Mouse (Mus musculus) limb, embryonic 14.5 days (tissue): ENCODE measurements at regions not wholly inside any gene's neighbourhood (a gene's known extent, or its start where the extent isn't known, plus 50 kb on each side); places are given as distances from the start of the nearest gene placed in this dataset.

Experiments
- ATAC-seq: fragments of 200-750 bp; cut with Nextera tagmentation; 2 replicates; pipeline ENCODE4 v1.8.0; 2017; ENCODE audit warnings: low read depth, moderate number of reproducible peaks, moderate TSS enrichment; ENCODE audit not compliant: low FRiP score
- DNase-seq: peaks from one replicate; pipeline ENCODE4 v3.0.0-alpha.2; 2015; ENCODE audit warnings: low spot score
- H3K27ac ChIP-seq: fragments of 300-500 bp; sonication (generic); replicated peaks from 2 replicates; pipeline ENCODE4 v1.5.1; 2014; ENCODE audit warnings: low read depth, mild to moderate bottlenecking, low read length, moderate library complexity, mixed read lengths
- H3K27me3 ChIP-seq: fragments of 300-500 bp; sonication (generic); 2 replicates; pipeline ENCODE4 v1.6.1; 2014; ENCODE audit warnings: low read length, mixed read lengths; ENCODE audit not compliant: control insufficient read depth, insufficient read depth
- H3K36me3 ChIP-seq: fragments of 300-500 bp; sonication (generic); 2 replicates; pipeline ENCODE4 v1.6.1; 2014; ENCODE audit warnings: mild to moderate bottlenecking, low read length, moderate library complexity, mixed read lengths; ENCODE audit not compliant: control insufficient read depth, insufficient read depth
- H3K4me1 ChIP-seq: fragments of 300-500 bp; sonication (generic); 2 replicates; pipeline ENCODE4 v1.6.1; 2014; ENCODE audit warnings: antibody characterized with exemption, low read length, mixed read lengths; ENCODE audit not compliant: control insufficient read depth, insufficient read depth
- H3K4me2 ChIP-seq: fragments of 300-500 bp; sonication (generic); replicated peaks from 2 replicates; pipeline ENCODE4 v1.6.1; 2014; ENCODE audit warnings: low read depth, mild to moderate bottlenecking, low read length, moderate library complexity; ENCODE audit not compliant: severe bottlenecking
- H3K4me3 ChIP-seq: fragments of 300-500 bp; sonication (generic); replicated peaks from 2 replicates; pipeline ENCODE4 v1.5.1; 2014; ENCODE audit warnings: low read length
- H3K9ac ChIP-seq: fragments of 300-500 bp; sonication (generic); 2 replicates; pipeline ENCODE4 v1.6.1; 2014; ENCODE audit warnings: mild to moderate bottlenecking, low read depth, low read length, moderate library complexity; ENCODE audit not compliant: severe bottlenecking
- H3K9me3 ChIP-seq: fragments of 300-500 bp; sonication (generic); 2 replicates; pipeline ENCODE4 v1.6.1; 2016; ENCODE audit warnings: low read length; ENCODE audit not compliant: control insufficient read depth
- POLR2A ChIP-seq: fragments of 200-500 bp; IDR thresholded peaks from 2 replicates; pipeline ENCODE4 v1.8.0; 2012; ENCODE audit warnings: inconsistent platforms, mild to moderate bottlenecking, moderate library complexity, borderline replicate concordance; ENCODE audit not compliant: insufficient read depth, insufficient read length; ENCODE audit errors: extremely low read depth
- WGBS: fragments of 180-500 bp; shearing (Covaris S2); extraction: QIAGEN DNeasy Blood & Tissue Kit; methylation state at CpG from one replicate; pipeline ENCODE4 v1.1.7; 2014; 5-methylcytosine and 5-hydroxymethylcytosine counted together

GRCm38 (mm10) chr12:52445731-52446130, 58.0 kb upstream of the Arhgap5 start:
- no peak overlapping the region for H3K4me3 ChIP-seq
- ATAC-seq (no peak), DNase-seq (no peak)
- peaks cover 5% of the 10 kb centered on the region for H3K4me1 ChIP-seq
- H3K27me3 ChIP-seq = no peaks in the 10 kb centered on the region
- no peak overlapping the region for H3K4me2 ChIP-seq
- H3K36me3 ChIP-seq = no peaks in the 10 kb centered on the region
- no peak for TF ChIP-seq POLR2A
- no peak overlapping the region for H3K9ac ChIP-seq
- H3K27ac ChIP-seq = no peak overlapping the region
- no peaks in the 10 kb centered on the region for H3K9me3 ChIP-seq
- WGBS = 66% methylated on average over 2 of the region's 2 CpGs

GRCm38 (mm10) chr12:52446501-52446900, 57.3 kb upstream of the Arhgap5 start:
- Histone ChIP-seq H3K9ac (no peak overlapping the region), H3K27me3 (no peaks in the 10 kb centered on the region), H3K36me3 (no peaks in the 10 kb centered on the region), H3K27ac (no peak overlapping the region), H3K4me1 (peaks cover 5% of the 10 kb centered on the region), H3K4me3 (no peak overlapping the region), H3K9me3 (no peaks in the 10 kb centered on the region), H3K4me2 (no peak overlapping the region)
- no peak for TF ChIP-seq POLR2A
- ATAC-seq (no peak), DNase-seq (no peak)
- 80% methylated on average over 7 of the region's 7 CpGs for WGBS

- no peaks in the 10 kb centered on the region for H3K27me3 ChIP-seq
- no peaks in the 10 kb centered on the region for H3K36me3 ChIP-seq
- no peaks in the 10 kb centered on the region for H3K9me3 ChIP-seq
- H3K4me1 ChIP-seq = peaks cover 5% of the 10 kb centered on the region
- no peak overlapping the region for H3K9ac ChIP-seq
- ATAC-seq (no peak), DNase-seq (no peak)
- no peak overlapping the region for H3K4me3 ChIP-seq
- WGBS = 88% methylated on average over 5 of the region's 5 CpGs
- H3K4me2 ChIP-seq = no peak overlapping the region
- no peak overlapping the region for H3K27ac ChIP-seq
- TF ChIP-seq POLR2A = no peak
Observed at GRCm38 (mm10) chr12:52447482-52447881, 56.3 kb upstream of the Arhgap5 start.

- H3K36me3 ChIP-seq = no peaks in the 10 kb centered on the region
- H3K4me1 ChIP-seq = peaks cover 5% of the 10 kb centered on the region
- no peak for ATAC-seq
- DNase-seq = no peak
- no peak for TF ChIP-seq POLR2A
- no peak overlapping the region for H3K27ac ChIP-seq
- no peak overlapping the region for H3K4me3 ChIP-seq
- WGBS = 21% methylated on average over 1 of the region's 1 CpGs
- no peak overlapping the region for H3K4me2 ChIP-seq
- H3K27me3 ChIP-seq = no peaks in the 10 kb centered on the region
- no peaks in the 10 kb centered on the region for H3K9me3 ChIP-seq
- no peak overlapping the region for H3K9ac ChIP-seq
Observed at GRCm38 (mm10) chr12:52448218-52448617, 55.6 kb upstream of the Arhgap5 start.

- no peaks in the 10 kb centered on the region for H3K9me3 ChIP-seq
- no peaks in the 10 kb centered on the region for H3K27me3 ChIP-seq
- H3K4me1 ChIP-seq = no peaks in the 10 kb centered on the region
- H3K4me3 ChIP-seq = no peak overlapping the region
- no peak overlapping the region for H3K4me2 ChIP-seq
- WGBS = 88% methylated on average over 5 of the region's 5 CpGs
- no peak for TF ChIP-seq POLR2A
- no peaks in the 10 kb centered on the region for H3K36me3 ChIP-seq
- DNase-seq (no peak), ATAC-seq (no peak)
- no peak overlapping the region for H3K27ac ChIP-seq
- H3K9ac ChIP-seq = no peak overlapping the region
Observed at GRCm38 (mm10) chr12:52453890-52454289, 49.9 kb upstream of the Arhgap5 start.
